Mouse (Mus musculus): ENCODE data around the gene Asb15.

Asb15 gene

DNA sequence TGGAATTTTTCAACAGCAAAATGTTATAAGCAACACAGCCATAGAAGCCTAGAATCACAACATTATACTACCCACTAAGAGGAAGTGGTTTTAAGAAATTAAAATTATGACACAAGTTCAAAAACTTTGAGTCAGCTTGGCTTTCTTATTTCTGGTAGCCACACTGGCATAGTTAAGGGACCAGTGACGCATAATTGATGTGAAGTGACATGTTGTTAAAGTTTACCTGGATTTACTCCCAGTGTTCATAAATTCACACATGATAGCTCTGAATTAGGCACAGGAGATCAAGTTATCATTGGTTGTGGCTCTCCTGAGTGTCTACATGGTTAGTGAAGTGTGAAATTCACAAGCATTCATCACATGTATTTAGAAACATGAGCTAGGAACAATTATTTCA is 36.9 kb downstream of the Asb15 start:
- no peak for DNase-seq (ENCODE audit: low spot score in 2 of 2)

DNA sequence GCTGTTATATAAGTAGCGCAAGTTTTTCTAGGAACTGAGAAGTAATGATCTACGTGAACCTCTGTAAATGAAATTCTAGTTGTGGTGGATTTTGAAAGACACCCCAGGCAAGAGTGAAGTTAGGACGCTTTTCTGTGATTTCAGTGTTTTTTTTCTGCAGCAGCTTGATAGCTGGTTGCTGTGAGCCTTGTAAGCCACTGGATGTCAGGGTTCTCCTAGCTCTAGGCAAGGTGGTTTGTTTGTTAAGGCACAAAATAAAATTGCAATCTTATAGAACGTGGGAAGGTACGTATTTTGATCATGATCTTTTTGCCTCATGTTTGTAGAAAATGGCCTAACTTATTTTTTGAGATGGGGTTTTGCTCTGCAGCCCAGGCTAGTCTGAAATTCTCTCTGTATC is 41.0 kb downstream of the Asb15 start:
- no peak for DNase-seq (ENCODE audit: low spot score in 2 of 2)

DNA sequence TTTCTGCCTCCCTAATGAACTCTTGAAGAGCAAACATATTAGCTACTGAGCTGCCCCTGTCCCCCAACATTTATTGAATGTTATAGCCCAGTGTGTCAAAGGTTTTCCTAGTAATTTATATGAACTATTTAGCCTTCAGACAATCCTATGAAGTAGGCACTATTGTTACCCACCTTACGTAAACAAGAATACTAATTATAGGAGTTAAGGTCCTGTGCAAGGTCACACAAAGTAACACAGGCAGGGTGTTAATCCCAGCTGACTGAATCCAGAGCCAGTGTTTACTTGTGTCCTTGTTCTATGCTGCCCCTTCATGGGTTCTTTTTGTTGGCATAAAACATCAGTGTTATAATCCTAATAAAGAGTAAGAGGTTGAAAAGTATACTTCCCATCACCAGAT is 41.8 kb downstream of the Asb15 start:
- no peak for DNase-seq (ENCODE audit: low spot score in 2 of 2)

DNA sequence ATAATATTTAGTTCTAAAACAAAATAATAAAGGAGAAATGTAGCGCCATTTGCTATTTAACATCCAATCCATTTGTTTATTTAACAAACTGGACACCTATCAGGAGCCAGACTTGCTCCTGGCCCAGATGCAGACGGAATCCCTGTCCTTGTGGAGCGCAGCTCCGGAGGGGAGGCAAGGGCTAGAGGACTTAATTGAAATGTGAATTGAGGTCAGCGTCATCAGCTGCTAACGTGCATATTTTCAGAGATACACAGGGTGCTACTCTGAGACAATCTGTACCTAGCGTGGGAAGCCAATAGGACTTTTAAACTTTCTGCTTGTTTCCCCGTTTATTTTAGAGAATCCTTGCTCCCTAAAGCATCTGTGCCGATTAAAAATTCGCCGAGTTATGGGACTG is 42.3 kb downstream of the Asb15 start:
- no peak for DNase-seq (ENCODE audit: low spot score in 2 of 2)

DNA sequence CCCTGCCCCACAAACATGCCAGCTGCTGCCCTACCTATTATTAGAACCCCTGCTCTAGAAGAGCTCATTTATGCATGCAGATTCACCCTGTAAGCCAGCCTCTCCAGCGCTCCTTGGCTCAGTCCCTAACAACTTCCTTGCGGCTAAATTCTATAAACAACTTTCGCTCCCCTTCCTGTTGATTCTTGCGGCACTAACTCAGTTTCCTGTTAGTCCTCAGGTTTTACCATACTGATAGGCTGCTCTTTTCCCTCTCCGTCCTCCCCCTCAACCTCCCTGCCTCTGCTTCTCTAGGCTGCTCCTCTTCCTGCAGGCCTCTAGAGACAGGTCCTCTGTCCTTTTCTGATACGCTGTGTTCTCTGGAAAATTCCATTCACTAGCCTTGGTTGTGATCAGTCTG is 43.2 kb downstream of the Asb15 start:
- DNase-seq (ENCODE audit: low spot score in 2 of 2) = no peak

DNA sequence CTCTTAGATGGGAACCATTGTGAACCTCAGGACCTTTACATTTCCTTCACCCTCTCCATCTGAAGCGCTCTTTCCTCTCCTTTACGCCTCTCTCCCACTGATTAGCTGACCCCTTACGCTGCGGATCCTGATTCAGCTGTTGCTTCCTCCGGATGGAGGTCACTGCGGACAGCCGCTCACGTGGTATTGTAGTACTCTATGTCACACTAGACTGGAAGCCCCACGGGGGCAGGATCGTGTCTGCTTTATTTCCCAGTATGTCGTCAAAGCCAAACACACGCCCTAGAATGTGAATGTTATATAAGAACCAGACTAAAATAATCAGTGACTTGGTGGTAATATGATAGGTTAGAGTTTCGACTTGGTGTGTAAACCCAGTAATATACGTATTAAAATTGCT is 44.5 kb downstream of the Asb15 start:
- no peak for DNase-seq (ENCODE audit: low spot score in 2 of 2)

DNA sequence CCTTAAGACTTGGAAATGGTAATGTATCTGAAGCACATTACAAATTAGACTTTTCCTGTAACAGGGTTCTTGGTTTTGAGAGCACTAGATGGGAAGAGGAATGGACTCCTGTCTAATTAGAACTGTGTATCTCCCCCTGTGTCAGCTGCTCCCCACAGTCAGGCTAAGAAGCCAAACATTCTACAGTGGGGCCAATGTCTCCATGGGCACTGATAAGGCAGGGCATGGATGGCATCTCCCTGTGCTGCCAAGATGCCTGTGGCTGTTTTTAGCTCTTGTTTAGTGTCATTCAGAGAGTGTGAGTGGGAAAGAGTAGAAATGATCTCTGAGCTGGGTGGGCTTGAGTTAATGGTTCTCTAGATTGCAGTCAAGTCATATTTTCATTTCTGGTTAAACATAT is 45.4 kb downstream of the Asb15 start:
- DNase-seq (ENCODE audit: low spot score in 2 of 2) = no peak

DNA sequence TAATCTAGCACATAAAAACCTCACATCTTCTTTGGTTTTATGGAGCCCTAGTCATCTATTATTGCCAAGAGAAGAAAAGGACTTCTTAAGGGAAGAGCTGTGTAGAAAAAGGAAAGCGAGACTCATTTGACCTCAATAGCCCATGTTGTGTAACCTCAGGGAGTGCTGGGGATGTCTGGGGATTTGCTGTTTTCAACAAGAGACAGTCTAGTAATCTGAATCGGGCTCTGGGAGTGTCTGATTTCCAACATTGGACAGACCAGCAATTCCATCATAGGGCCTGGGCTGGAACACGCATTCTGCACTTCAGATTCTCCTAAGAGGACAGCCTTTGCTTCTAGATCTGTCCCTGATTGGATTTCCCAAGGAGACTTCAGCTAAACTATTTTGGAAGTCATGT is 55.5 kb downstream of the Asb15 start:
- DNase-seq (ENCODE audit: low spot score in 2 of 2) = no peak

DNA sequence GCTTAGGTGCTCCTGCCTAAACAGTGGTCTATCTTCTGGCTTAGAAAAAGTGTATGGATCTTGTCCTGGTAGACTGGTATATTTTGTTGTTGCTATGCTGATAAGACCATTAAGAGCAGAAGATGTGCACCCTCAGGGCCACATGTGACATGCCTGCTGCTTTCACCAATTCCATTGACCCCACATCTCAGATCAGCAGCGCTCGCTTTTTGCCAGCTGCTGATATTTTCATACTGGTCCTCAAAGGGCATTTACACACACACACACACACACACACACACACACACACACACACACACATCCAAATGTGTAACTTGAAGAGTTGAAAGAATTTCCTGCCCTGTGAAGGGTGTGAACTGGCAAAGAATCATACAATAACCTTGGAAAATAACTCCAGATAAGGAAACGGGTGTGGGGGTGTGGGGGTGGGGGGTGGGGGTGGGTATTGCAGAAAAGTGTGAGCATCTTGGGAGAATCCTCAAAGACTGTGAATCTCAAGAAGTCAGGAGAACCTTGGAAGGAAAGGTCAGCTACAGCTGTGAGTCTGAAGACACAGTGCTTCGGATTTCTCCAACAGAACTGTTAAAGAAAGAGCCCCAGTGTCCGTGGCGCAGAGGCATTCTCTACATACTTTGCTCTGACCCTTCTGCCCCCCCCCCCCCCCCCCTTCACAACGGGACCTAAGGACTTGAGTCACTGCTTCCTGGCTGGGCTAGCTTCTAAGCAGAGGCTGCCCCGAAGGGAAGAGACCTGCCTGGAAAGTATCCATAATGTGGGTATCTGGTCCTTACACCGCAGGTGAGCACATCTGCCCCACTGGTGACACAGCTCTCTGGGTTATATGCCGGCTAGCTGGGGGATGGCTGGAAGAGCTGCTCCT is 57.7 kb downstream of the Asb15 start:
- no peak for DNase-seq (ENCODE audit: low spot score in 2 of 2)

DNA sequence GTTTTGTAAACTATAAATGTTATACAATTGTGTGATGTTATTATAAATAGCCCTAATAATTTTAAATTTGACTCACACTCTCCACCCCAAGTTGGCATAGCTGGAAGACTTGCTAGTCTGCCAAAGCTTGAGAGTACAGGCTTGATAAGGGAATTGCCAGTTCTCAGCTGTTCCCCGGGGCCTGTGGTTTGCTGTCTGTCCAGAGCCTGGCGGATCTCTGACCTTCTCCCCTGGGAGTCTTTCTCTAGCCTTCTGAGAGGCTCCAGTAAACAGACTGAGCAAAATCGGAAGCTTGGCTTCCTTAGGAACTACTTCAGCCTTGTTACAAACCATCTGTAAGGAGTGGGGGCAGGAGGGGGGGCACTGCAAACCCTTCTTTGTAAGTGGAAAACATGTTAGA is 58.9 kb downstream of the Asb15 start:
- no peak for DNase-seq (ENCODE audit: low spot score in 2 of 2)

DNA sequence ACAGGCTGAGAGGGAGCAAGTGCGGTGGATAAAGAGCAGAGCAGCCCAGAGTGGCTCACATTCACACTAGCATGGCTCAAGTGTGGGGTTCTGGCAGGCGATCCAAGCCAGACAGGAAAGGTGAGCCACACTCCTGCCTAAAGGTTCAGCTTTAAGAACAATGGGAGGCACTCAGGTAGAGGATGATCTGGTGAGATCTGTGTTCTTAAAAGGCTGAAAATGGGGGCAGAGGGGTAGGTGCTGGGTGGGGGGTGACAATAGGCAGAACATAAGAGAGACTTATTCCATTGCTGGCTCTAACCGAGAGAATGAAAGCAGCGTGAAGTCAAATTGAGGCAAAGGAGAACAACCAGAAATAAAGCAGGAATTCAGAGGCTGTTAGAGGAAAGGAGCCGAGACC is 62.3 kb downstream of the Asb15 start:
- DNase-seq (ENCODE audit: low spot score in 2 of 2) = no peak

DNA sequence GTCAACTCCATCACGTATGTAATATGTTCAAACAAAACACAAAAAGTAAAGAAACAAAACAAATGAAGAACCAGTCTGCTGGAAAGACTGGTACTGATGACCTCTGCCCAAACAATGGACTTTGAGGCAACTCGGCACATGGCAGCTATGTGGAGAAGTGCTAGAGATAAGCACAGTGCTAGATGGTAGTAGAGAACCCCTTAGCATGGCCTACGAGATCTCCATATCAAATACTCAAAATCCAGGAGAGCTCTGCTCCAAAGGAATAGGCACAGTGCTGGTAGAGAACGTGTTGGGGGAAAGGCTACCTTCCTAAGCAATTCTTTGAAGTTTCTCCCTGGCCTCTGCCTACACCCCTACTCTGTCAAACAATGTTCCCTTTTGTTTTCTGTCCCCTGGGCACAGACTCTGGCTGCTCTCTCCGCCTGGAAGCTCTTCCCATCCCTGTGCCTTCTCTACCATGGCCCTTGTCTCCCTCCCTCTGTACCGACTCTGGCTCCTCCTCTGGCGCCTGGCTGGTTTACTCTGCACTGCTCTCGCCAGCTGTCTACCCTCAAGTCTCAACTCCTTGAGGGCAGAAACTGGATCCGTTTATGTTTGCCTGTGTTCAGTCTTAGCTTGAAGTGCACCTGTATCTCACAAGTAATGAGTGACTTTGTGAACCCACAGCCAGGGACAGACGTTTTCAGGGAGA is 63.7 kb downstream of the Asb15 start:
- DNase-seq (ENCODE audit: low spot score in 2 of 2) = no peak

DNA sequence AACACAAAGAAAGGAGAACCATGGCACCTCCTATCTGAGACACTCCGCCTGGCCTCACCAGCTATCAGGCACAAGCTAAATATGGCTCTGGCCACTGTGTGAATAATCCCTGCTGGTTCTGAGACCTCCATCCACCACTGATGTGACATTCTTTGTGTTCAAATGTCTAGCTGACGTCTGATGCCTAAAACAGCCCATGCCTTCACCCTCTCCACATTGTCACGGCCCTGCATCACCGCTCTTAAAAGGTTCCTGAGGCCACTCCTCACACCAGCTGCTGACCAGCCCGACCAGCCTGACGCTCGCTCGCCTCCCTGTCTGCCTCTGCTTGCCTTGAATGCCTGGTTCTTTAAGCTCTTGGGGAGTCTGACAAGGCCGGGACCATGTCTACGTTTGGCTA is 69.6 kb downstream of the Asb15 start, which contains the start of gene Lmod2:
Gene Lmod2 (plus strand): TSS at position 263 of the 400 bp plus-strand sequence.
- no peak for DNase-seq (ENCODE audit: low spot score in 2 of 2)

DNA sequence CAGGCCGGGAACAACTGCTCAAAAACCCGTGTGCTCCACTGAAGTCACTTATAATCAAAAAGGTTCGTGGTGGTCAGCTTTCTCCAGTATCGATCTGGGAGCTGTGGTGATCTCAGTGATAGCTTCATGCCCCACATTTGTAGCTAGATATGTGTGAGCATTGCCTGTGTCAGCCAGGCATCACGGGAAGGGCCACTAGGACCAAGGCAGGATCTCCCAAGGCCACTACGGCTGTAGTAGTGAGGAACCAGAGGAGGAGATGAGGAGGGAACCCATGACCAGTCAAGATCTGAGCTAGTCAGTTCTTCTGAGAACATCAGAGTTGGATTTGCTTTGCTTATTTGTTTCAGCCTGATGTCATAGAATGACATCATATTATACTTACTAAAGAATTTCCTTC is 71.2 kb downstream of the Asb15 start:
- DNase-seq (ENCODE audit: low spot score in 2 of 2) = no peak

DNA sequence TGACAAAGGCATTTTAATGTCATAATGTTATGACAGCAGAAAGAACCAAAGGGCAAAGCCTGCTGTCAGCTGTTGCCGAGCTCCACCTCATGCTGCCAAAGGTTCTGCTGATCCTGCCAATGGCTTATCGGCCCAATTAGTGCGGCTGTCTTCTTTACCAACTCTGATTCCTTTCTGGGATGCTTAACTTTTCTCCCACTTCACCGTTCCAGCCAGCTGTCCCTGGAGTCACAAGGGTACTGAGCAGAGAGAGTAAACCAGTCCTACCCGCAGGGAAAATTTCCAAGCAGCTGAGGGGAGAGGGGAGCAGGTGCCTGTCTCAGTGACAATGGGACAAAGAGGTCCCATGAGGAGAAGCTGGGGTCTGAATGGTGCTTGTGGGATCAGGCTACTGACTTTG is 71.7 kb downstream of the Asb15 start:
- DNase-seq (ENCODE audit: low spot score in 2 of 2) = no peak

DNA sequence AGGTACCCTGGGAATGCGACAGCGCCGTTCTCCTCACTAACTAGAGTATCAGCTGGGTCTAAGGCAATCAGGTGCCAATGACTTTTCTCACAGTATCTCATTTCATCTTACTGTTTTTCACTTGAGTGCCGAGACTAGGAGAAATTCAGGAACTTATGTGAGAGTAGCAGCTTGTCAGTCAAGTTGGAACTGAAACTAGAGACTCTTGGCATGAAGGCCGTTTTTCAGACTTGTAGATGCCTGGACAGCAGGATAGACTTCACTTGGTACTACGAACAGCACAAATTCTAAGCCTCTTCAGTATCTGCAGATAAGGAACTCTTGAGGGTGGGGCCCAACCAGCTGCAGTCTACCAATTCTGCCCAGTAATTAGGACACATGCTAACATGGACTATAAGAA is 72.2 kb downstream of the Asb15 start:
- DNase-seq (ENCODE audit: low spot score in 2 of 2) = no peak

DNA sequence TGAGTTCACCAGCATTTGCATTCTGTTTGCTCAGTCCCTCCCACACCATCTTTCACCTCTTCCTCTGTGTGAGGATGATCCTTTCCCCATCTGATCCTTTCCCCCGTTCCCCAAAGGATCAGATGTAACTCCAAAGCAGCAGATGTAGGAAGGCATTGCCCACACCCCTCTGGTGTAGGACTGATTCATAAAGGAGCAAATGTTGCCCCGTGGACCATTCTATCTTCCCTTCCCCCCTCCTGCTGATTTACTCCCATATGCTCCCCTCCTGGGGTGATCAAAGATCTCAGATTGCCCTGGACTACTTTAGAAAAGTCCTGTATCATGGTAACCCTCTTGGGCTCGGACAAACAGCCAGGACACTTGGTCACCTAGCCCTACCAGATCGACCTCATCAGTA is 72.8 kb downstream of the Asb15 start:
- no peak for DNase-seq (ENCODE audit: low spot score in 2 of 2)

DNA sequence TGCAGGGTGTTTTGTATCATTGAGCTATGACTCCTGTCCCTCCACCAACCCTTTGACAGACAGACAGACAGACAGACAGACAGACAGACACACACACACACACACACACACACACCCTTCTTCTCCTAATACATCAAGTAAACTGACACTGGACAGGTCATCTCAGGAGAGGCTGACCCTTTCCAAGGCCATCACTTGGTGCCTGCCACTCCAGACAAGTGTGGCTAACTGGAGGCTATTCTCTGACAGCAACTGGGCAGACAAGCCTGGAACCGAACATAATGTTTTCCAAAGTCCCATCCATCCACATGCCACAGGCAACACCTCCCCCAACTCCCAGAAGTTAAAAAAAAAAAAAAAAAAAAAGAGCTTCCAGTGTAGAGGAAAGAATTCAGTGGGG is 73.7 kb downstream of the Asb15 start:
- no peak for DNase-seq (ENCODE audit: low spot score in 2 of 2)

DNA sequence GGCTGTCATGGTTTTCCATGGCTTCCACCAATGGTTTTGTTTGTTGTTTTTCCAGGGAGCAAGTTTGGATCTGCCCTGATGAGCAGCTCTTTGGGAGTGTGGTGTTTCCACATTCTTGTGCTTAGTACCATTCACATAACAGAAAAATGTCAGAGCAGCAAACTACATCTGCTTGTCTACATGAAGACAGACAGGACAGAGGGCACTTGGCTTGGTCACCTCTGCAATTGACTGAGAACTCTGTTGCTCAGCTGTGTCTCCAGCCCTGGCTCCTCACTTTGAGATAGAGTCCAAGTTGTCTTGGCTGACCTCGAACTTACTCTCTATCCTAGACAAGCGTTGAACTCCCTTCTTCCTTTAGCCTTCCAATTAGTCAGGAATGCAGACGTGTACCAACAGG is 74.4 kb downstream of the Asb15 start:
- DNase-seq (ENCODE audit: low spot score in 2 of 2) = no peak

DNA sequence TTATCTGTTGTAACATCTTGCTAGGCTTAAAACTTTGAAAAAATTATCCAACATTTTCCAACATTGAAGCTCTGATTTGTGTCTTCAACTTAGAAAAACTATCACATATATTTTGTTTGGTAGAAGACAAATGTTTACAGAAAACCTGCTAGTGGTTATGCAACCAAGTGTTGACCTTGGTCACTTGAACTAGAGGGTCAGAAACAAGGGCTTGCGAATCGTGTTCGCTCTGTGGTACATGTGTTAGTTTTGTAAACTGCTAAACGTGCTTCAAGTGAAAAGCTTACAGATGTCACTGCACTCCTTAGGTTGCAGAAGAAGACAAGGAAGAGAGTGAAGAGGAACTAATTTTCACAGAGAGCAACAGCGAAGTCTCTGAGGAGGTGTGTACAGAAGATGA is 75.0 kb downstream of the Asb15 start:
- no peak for DNase-seq (ENCODE audit: low spot score in 2 of 2)

DNA sequence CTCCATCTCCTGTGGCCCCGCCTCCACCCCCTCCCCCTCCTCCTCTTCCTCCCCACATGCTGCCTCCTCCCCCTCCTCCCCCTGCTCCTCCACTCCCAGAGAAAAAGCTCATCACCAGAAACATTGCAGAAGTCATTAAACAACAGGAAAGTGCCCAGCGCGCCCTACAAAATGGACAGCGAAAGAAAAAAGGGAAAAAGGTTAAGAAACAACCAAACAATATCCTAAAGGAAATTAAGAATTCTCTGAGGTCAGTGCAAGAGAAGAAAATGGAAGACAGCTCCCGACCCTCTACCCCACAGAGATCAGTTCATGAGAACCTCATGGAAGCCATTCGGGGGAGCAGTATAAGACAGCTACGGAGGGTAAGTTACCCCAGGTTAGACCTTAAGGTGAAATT is 76.3 kb downstream of the Asb15 start:
- no peak for DNase-seq (ENCODE audit: low spot score in 2 of 2)

DNA sequence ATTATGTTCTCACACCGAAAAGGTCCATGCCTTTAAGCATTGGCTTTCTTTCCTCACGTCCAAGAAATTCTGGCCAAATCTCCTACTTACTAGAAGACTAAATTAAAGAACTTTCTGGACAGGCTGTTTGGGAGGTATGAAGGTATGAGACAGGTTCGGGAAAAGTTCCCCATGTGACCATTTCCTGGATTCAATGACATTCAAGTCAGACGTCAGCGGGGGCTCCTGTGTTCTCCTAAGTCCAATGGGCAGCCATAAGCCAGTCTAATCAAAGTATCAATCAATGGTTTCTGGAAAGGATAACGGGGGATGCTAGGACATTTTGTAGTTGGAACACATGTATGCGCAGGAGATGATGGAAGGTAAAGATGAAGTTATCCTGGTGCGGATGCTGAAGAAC is 77.7 kb downstream of the Asb15 start:
- no peak for DNase-seq (ENCODE audit: low spot score in 2 of 2)

DNA sequence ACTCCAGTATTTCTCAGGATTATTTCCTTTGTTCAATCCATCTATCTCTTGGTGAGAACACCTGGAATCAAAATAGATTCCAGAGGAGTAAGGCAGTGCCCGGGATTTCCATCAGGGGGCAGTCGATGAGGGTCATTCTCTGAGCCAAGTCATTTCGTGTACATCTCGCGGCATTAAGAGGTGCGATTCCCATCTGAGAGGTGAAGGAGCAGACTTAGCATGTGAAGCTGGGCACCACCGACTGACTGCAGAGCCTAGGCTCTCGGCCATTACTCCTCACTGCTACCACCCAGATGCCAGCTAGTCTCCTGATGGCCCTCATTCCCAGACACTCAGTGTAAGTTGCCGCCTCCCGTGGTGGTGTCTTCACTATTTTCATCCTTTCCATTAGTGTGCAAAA is 78.6 kb downstream of the Asb15 start:
- DNase-seq (ENCODE audit: low spot score in 2 of 2) = no peak
